Mouse (Mus musculus): Measurements from ENCODE around the gene Oas1a.

- TF ChIP-seq CTCF (IDR thresholded peaks at IDR 0.05; ENCODE audit: low read depth) = no peak
- no peak for TF ChIP-seq EP300 (IDR thresholded peaks at IDR 0.05; ENCODE audit: low read depth)
Measured at GRCm38 (mm10) chr5:120869436-120870015, 37.8 kb downstream of the Oas1a start.

All from liver, postnatal 0 days (tissue).